Mouse (Mus musculus) liver, embryonic 13.5 days (tissue): ENCODE results near the gene Mllt6. TPM values are rescaled to one million over a fixed set of nuclear protein-coding genes. Genes with fewer than 3 reads are reported as not detected.

Experiments
- ATAC-seq: fragments of 200-750 bp; cut with Nextera tagmentation; 2 replicates; pipeline ENCODE4 v1.8.0; 2017; ENCODE audit warnings: low read depth, mild to moderate bottlenecking, moderate number of reproducible peaks, moderate library complexity
- DNase-seq: peaks from one replicate; pipeline ENCODE4 v3.0.0; 2022
- H3K27ac ChIP-seq: fragments of 300-500 bp; sonication (generic); 2 replicates; pipeline ENCODE4 v1.5.1; 2015; ENCODE audit warnings: moderate library complexity, mild to moderate bottlenecking, inconsistent platforms
- H3K27me3 ChIP-seq: fragments of 300-500 bp; sonication (generic); 2 replicates; pipeline ENCODE4 v1.6.1; 2015; ENCODE audit warnings: mild to moderate bottlenecking, inconsistent platforms
- H3K36me3 ChIP-seq: fragments of 300-500 bp; sonication (generic); 2 replicates; pipeline ENCODE4 v1.6.1; 2015; ENCODE audit warnings: mild to moderate bottlenecking, inconsistent platforms
- H3K4me1 ChIP-seq: fragments of 300-500 bp; sonication (generic); replicated peaks from 2 replicates; pipeline ENCODE4 v1.6.1; 2015; ENCODE audit warnings: inconsistent platforms
- H3K4me2 ChIP-seq: fragments of 300-500 bp; sonication (generic); 2 replicates; pipeline ENCODE4 v1.6.1; 2015; ENCODE audit warnings: inconsistent platforms, mild to moderate bottlenecking, moderate library complexity
- H3K4me3 ChIP-seq: fragments of 300-500 bp; sonication (generic); replicated peaks from 2 replicates; pipeline ENCODE4 v1.5.1; 2015; ENCODE audit warnings: mild to moderate bottlenecking, inconsistent platforms
- H3K9ac ChIP-seq: fragments of 300-500 bp; sonication (generic); 2 replicates; pipeline ENCODE4 v1.6.1; 2015; ENCODE audit warnings: mild to moderate bottlenecking, inconsistent platforms
- H3K9me3 ChIP-seq: fragments of 300-500 bp; sonication (generic); replicated peaks from 2 replicates; pipeline ENCODE4 v1.6.1; 2016; ENCODE audit warnings: inconsistent platforms
- WGBS: fragments of 180-500 bp; shearing (Covaris S2); methylation state at CpG from one replicate; pipeline ENCODE4 v1.1.7; 2015; ENCODE audit not compliant: insufficient replicate concordance; 5-methylcytosine and 5-hydroxymethylcytosine counted together
- polyA plus RNA-seq: library from polyadenylated mRNA; unstranded; fragments of >200 nt; fragmentation: Nextera tagmentation; extraction: Ambion mirVana; gene quantifications from 2 replicates; pipeline ENCODE4 v1.2.1, GENCODE M21; 2015

Gene Mllt6
- polyA plus RNA-seq, 1 experiment from 2014 or later: 0.17 TPM

DNA sequence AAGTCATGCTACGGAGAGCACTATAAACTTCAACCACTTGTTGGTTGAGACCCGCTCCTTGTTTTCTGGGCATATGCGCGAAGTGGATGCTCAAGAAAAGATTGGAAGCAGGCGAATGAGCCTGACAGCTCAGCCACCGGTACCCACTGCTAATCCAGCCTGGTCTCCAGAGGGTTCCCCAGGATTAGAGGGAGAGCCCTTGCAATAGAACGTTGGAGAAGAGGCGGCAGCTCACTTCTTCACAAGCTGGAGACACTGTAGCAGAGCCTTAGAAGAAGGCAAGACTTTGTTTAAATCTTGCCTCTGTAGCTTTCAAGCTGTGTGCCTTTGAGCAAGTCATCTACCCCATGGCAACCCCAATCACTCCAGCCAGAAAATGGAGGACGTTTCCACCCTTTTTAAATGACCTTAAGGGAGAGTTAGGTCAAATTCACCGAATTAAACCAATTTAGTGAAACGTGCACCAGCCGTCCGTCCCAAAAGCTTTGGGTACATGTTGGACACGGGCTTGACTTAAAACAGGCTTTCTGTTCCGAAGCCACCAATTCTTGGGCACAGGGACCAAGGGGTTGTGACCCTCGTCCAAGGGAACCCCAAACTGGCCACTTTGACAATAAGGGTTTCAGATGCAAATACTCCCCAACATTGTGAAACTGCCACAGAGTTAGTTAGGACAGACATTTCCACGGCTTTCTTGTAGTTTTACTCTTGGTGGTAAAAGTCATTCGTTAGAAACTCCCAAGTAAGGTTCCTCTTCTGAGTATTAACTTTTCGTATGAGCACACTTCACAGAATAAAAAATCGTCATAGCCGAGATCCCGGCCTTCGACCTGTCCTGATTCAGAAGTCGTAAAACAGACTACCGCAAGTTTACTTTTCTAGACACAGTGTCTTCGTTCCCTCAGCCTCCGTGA lies 2.2 kb upstream of the Mllt6 start:
- WGBS: 3% methylated on average over 27 of the region's 27 CpGs
- ATAC-seq: no peak
- H3K27ac ChIP-seq: no peak overlapping the region
- H3K27me3 ChIP-seq: peaks cover 80% of the 10 kb centered on the region
- 0 out of 2 replicates have a peak overlapping the region, but pooled peaks have one; percentile 39 for H3K9ac ChIP-seq
- H3K4me3 ChIP-seq: peak overlapping the region; percentile 69
- no peaks in the 10 kb centered on the region for H3K9me3 ChIP-seq
- DNase-seq: no peak
- peak overlapping the region; percentile 80 for H3K4me2 ChIP-seq
- peaks cover 4% of the 10 kb centered on the region; the same call in 1 of the 2 replicates for H3K36me3 ChIP-seq
- H3K4me1 ChIP-seq: peaks cover 53% of the 10 kb centered on the region

DNA sequence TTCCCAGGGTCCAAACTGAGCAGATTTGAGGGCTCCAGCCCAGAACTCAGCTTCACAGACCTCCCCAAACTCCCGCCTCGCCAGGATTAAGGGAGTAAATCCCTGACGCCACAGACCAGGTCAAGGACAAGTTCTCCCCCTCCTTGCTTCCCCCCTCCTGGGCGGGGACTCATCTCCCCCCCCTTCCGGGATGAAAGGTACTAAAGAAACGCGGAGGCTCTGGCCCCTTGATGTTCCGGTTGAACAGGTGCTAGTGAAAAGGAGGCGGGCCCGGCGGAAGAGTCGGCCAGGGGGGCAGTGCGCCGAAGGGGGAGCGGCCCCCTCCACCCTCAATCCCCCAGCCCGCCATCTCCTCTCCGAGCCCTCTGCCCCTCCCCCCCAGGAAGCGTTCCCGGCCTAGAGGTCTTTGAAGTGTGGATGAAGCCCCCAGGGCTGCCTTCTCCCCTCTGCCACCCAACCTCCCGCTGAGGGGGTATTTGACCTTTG lies 1.5 kb upstream of the Mllt6 start:
- peak overlapping the region; percentile 80 for H3K4me2 ChIP-seq
- H3K9ac ChIP-seq: no peak overlapping the region
- peaks cover 83% of the 10 kb centered on the region for H3K27me3 ChIP-seq
- peak overlapping the region; percentile 65 for H3K4me3 ChIP-seq
- H3K36me3 ChIP-seq: peaks cover 4% of the 10 kb centered on the region; the same call in 1 of the 2 replicates
- DNase-seq: no peak
- ATAC-seq: no peak
- H3K9me3 ChIP-seq: no peaks in the 10 kb centered on the region
- H3K4me1 ChIP-seq: peaks cover 53% of the 10 kb centered on the region
- 4% methylated on average over 20 of the region's 20 CpGs for WGBS
- no peak overlapping the region for H3K27ac ChIP-seq

DNA sequence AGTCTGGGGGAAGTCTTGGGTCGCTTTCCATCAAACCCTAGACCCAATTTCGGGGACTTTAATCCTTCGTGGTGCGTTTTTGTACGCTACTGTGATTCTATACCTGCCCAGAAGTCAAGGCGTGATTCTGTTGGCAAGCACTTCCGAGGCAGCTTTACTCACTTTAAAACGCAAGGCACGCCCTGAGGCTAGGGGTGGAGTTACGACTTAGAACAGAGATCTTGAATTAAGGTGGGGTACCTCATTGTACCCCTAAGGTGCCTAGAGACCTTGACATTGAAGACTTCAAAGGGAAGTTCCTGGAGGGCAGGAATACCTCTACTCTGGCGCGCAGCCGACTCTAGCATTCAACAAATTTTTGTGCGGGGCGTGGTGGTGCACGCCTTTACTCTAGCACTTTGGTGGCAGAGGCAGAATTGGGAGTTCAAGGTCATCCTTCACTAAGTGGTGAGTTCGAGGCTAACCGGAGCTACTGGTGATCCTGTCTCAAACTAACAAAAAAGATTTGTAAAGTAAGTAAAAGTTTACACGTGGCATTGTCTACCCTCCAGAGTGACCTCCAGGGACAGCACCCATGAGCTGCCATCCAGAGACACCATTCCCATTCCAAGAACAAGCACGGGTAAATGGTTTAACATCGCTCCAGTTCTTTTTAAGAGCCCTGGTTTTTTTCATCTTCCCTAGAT lies 864 bp upstream of the Mllt6 start:
- H3K27me3 ChIP-seq: peaks cover 87% of the 10 kb centered on the region
- ATAC-seq (no peak), DNase-seq (no peak)
- H3K4me3 ChIP-seq: peak overlapping the region; percentile 65
- H3K4me1 ChIP-seq: peaks cover 53% of the 10 kb centered on the region
- H3K9ac ChIP-seq: no peak overlapping the region
- H3K4me2 ChIP-seq: peak overlapping the region; percentile 80
- H3K36me3 ChIP-seq: peaks cover 4% of the 10 kb centered on the region; the same call in 1 of the 2 replicates
- 2% methylated on average over 21 of the region's 21 CpGs for WGBS
- no peaks in the 10 kb centered on the region for H3K9me3 ChIP-seq
- H3K27ac ChIP-seq: no peak overlapping the region

DNA sequence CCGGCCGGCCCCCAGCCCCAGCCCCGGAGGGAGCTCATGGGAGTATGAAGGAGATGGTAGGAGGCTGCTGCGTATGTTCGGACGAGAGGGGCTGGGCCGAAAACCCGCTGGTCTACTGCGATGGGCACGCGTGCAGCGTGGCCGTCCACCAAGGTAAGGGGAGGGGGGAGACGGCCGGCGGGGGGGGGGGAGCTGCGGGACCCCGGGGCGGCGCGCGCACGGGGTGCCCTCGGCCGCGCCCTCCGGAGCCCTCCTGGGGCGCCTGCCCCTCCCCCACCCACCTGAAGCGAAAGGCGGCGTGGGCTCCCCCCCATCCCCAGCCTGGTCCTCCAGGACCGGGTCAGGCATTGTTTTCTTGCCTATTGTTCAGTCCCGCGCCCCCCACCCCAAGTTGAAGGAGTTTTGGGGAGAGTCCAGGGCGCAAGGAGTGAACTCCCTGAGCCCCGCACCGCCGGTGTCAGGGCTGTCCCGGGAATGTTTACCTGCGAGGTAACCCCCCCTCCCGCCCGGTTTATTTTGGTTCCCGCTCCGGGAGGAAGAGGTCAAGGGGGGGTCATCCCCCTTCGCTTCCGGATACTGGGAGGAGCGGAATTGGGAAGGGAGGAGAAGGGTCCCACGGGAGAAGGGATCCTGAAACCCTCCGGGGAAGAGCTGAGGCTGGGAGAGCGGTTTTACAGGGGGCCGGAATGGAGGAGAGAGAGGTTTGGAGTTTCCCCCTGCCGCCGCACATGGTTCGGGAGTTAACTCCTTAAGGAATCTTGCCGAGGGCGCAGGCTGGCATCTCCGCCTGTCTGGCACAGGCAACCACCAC lies 519 bp downstream of the Mllt6 start:
- ATAC-seq: no peak
- 2% methylated on average over 32 of the region's 57 CpGs for WGBS
- Histone ChIP-seq H3K27ac (no peak overlapping the region), H3K9ac (peak overlapping the region; percentile 65), H3K4me2 (peak overlapping the region; percentile 80), H3K4me3 (peak overlapping the region; percentile 65), H3K9me3 (no peaks in the 10 kb centered on the region), H3K4me1 (peaks cover 51% of the 10 kb centered on the region), H3K27me3 (peaks cover 86% of the 10 kb centered on the region), H3K36me3 (peaks cover 4% of the 10 kb centered on the region; the same call in 1 of the 2 replicates)
- DNase-seq: no peak

DNA sequence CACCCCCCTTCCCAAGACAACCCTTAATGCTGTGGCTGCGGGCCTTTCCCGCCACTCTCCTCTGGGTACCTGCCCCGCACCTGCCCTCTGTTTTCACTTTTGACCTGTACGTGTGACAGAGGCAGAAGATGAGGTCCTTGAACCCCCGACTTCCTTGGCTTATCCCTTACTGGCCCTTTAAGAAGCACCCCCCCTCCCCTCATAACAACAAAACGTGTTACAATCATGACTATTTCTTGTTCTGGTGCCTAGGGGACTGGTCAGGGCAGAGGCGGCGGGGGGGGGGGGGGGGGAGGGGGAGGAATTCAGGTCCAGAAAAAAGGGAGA lies 1.1 kb downstream of the Mllt6 start:
- peaks cover 48% of the 10 kb centered on the region for H3K4me1 ChIP-seq
- H3K27ac ChIP-seq: no peak overlapping the region
- H3K9me3 ChIP-seq: no peaks in the 10 kb centered on the region
- ATAC-seq (no peak), DNase-seq (no peak)
- WGBS: 4% methylated on average over 6 of the region's 8 CpGs
- H3K9ac ChIP-seq: peak overlapping the region; percentile 65; the same call in 1 of the 2 replicates
- peak overlapping the region; percentile 80 for H3K4me2 ChIP-seq
- peak overlapping the region; percentile 65 for H3K4me3 ChIP-seq
- peaks cover 4% of the 10 kb centered on the region; the same call in 1 of the 2 replicates for H3K36me3 ChIP-seq
- peaks cover 84% of the 10 kb centered on the region for H3K27me3 ChIP-seq

DNA sequence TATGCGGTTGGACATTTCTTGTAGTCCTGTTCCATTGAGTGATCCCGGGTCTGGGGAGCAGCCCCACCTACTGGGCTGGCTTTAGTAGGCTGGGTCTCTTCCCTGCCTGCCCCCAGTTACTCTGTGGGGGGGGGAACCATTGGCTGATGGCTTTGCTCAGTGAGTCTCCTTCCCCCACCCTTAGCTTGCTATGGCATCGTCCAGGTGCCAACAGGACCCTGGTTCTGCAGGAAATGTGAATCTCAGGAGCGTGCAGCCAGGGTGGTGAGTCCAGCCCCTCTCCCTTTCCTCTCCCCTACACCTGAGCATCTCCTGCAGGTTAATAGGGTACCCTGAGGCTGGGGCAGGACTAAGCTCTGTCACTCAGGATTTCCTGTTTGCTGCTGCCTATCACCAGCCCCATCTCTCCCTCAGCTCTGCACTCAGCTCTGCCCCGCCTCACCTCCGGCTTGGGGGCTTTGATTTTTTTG lies 1.6 kb downstream of the Mllt6 start:
- no peaks in the 10 kb centered on the region for H3K9me3 ChIP-seq
- DNase-seq: no peak
- no peak overlapping the region; the same call in 1 of the 2 replicates for H3K4me3 ChIP-seq
- H3K27ac ChIP-seq: no peak overlapping the region
- H3K9ac ChIP-seq: no peak overlapping the region
- H3K4me1 ChIP-seq: peaks cover 48% of the 10 kb centered on the region
- peak overlapping the region; percentile 80; the same call in 1 of the 2 replicates for H3K4me2 ChIP-seq
- ATAC-seq: no peak
- peaks cover 4% of the 10 kb centered on the region; the same call in 1 of the 2 replicates for H3K36me3 ChIP-seq
- WGBS: 20% methylated on average over 6 of the region's 6 CpGs
- peaks cover 79% of the 10 kb centered on the region for H3K27me3 ChIP-seq

DNA sequence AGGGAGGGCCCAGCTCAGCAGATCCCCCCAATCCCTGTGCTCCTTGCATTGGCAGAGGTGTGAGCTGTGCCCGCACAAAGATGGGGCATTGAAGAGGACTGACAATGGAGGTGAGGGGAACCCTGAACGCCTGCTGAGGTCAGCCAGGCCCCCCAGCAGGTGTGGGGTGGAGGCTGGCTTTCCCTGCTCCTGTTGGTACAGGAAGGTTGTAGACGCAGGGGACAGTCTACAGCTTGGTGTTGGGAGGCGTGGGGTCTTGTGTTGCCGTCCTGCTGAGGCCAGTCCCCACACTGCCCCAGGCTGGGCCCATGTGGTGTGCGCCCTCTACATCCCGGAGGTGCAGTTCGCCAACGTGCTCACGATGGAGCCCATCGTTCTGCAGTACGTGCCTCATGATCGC lies 2.2 kb downstream of the Mllt6 start:
- no peak overlapping the region for H3K9ac ChIP-seq
- 77% methylated on average over 13 of the region's 13 CpGs for WGBS
- ATAC-seq (no peak), DNase-seq (no peak)
- H3K27ac ChIP-seq: no peak overlapping the region
- no peak overlapping the region for H3K4me3 ChIP-seq
- H3K36me3 ChIP-seq: peaks cover 4% of the 10 kb centered on the region; the same call in 1 of the 2 replicates
- no peaks in the 10 kb centered on the region for H3K9me3 ChIP-seq
- H3K27me3 ChIP-seq: peaks cover 72% of the 10 kb centered on the region
- H3K4me1 ChIP-seq: peaks cover 50% of the 10 kb centered on the region
- H3K4me2 ChIP-seq: no peak overlapping the region

DNA sequence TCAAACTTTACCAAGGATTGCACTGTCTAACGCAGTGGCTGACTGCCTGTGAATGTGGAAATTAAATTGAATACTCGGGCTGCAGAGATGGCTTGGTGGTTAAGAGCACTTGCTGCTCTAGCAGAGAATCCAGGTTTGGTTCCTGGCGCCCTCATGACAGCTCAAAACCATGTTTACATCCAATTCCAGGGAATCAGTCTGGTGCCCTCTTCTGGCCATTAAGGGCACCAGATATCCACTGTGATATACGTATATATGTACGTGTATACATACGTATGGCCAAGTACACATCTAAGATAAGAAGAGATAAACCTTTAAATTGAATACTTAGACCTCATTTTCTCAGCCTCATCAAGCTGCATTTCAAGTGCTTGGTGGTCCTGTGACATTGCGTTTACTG lies 3.0 kb downstream of the Mllt6 start:
- H3K36me3 ChIP-seq: peaks cover 4% of the 10 kb centered on the region; the same call in 1 of the 2 replicates
- no peak overlapping the region for H3K4me3 ChIP-seq
- no peak overlapping the region for H3K9ac ChIP-seq
- no peak for ATAC-seq
- H3K9me3 ChIP-seq: no peaks in the 10 kb centered on the region
- H3K27ac ChIP-seq: no peak overlapping the region
- H3K27me3 ChIP-seq: peaks cover 65% of the 10 kb centered on the region
- no peak for DNase-seq
- H3K4me2 ChIP-seq: no peak overlapping the region
- H3K4me1 ChIP-seq: peaks cover 42% of the 10 kb centered on the region
- 70% methylated on average over 7 of the region's 7 CpGs for WGBS

DNA sequence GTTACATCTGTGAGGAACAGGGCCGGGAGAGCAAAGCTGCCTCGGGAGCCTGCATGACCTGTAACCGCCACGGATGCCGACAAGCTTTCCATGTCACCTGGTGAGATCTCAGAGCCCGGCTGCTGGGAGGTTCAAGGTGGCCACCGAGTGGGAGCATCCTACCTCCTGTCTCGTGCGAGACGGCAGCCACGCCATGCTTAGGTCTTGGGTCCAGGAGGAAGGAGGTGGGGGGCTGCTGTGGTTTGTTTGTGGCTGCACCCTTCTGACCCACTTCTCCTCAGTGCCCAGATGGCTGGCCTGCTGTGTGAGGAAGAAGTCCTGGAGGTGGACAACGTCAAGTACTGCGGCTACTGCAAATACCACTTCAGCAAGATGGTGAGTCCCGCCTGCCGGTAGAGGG lies 3.6 kb downstream of the Mllt6 start:
- Histone ChIP-seq H3K9ac (no peak overlapping the region), H3K27ac (no peak overlapping the region), H3K4me3 (no peak overlapping the region), H3K9me3 (no peaks in the 10 kb centered on the region), H3K36me3 (peaks cover 4% of the 10 kb centered on the region; the same call in 1 of the 2 replicates), H3K4me1 (peaks cover 38% of the 10 kb centered on the region), H3K4me2 (no peak overlapping the region), H3K27me3 (peaks cover 59% of the 10 kb centered on the region)
- 65% methylated on average over 15 of the region's 15 CpGs for WGBS
- DNase-seq: no peak
- no peak for ATAC-seq

DNA sequence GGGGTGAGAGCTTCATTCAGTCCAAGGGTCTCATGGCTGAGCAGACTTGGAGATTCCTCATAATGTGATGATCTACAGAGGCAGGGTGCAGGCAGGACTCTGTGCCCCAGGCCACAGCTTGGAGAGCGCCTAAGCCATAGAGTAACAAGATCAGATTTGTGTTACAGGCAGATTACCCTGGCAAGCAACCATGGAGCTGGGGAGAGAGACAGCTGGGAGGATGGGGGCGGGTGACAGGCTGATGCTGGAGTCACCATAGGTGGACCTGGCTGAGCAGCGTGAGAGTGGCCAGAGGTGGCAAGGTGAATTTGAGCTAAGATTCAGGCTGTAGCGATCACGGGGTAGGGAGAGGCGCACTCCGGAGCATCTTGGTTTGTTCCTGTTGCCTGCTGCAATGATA lies 4.9 kb downstream of the Mllt6 start:
- Histone ChIP-seq H3K36me3 (peaks cover 4% of the 10 kb centered on the region; the same call in 1 of the 2 replicates), H3K27me3 (peaks cover 45% of the 10 kb centered on the region), H3K4me3 (no peak overlapping the region), H3K4me2 (no peak overlapping the region), H3K9me3 (no peaks in the 10 kb centered on the region), H3K9ac (no peak overlapping the region), H3K4me1 (peaks cover 27% of the 10 kb centered on the region), H3K27ac (no peak overlapping the region)
- ATAC-seq: no peak
- no peak for DNase-seq
- 74% methylated on average over 7 of the region's 7 CpGs for whole genome bisulfite sequencing
